Mouse (Mus musculus) MEL (cell line): ENCODE results near the gene Rundc3a. TPM values are rescaled to one million over a fixed set of nuclear protein-coding genes. Genes with fewer than 3 reads are reported as not detected.

Experiments used
- DNase-seq: peaks from one replicate; pipeline ENCODE4 v3.0.0; 2011; ENCODE audit warnings: low read depth, low spot score
- H3K27ac ChIP-seq: 2 replicates; pipeline ENCODE4 v1.5.1; 2012; ENCODE audit warnings: low read depth, mild to moderate bottlenecking, control low read depth, low read length, moderate library complexity; ENCODE audit not compliant: control insufficient read depth
- H3K27me3 ChIP-seq, 2 experiments: fragments of 150-350 bp in 1 of 2; sonication (generic) in 1 of 2; 2 replicates each; pipeline ENCODE4 v1.6.1; 2012; ENCODE audit warnings: low read length in 2 of 2, mild to moderate bottlenecking in 2 of 2, improper control_type of control experiment in 1 of 2, moderate library complexity in 1 of 2; ENCODE audit not compliant: insufficient read depth in 2 of 2, control insufficient read depth in 1 of 2
- H3K36me3 ChIP-seq, 2 experiments: 2 replicates each; pipeline ENCODE4 v1.6.1; 2012 to 2014; ENCODE audit warnings: low read length in 2 of 2, improper control_type of control experiment in 1 of 2, inconsistent platforms in 1 of 2, mild to moderate bottlenecking in 1 of 2; ENCODE audit not compliant: insufficient read depth in 2 of 2, control insufficient read depth in 1 of 2
- H3K4me1 ChIP-seq, 2 experiments: fragments of 150-350 bp in 1 of 2; sonication (generic) in 1 of 2; 2 replicates each; pipeline ENCODE4 v1.6.1; 2012; ENCODE audit warnings: low read length in 2 of 2, improper control_type of control experiment in 1 of 2, mild to moderate bottlenecking in 1 of 2; ENCODE audit not compliant: insufficient read depth in 2 of 2, control insufficient read depth in 1 of 2
- H3K4me3 ChIP-seq, 2 experiments: fragments of 150-350 bp in 1 of 2; sonication (generic) in 1 of 2; 2 replicates each; pipeline ENCODE4 v1.5.1; 2012; ENCODE audit warnings: low read depth in 2 of 2, low read length in 2 of 2, mild to moderate bottlenecking in 2 of 2, moderate library complexity in 2 of 2, control low read depth in 1 of 2, improper control_type of control experiment in 1 of 2; ENCODE audit not compliant: control insufficient read depth in 1 of 2, insufficient read depth in 1 of 2
- H3K79me2 ChIP-seq: 2 replicates; pipeline ENCODE4 v1.6.1; 2012; ENCODE audit warnings: mild to moderate bottlenecking, low read length, moderate library complexity; ENCODE audit not compliant: control insufficient read depth, poor library complexity, insufficient read depth
- H3K9ac ChIP-seq: 2 replicates; pipeline ENCODE4 v1.6.1; 2012; ENCODE audit warnings: low read depth, mild to moderate bottlenecking, control low read depth, low read length, moderate library complexity; ENCODE audit not compliant: control insufficient read depth, poor library complexity, severe bottlenecking
- H3K9me3 ChIP-seq: fragments of 150-350 bp; sonication (generic); replicated peaks from 2 replicates; pipeline ENCODE4 v1.6.1; 2012; ENCODE audit warnings: mild to moderate bottlenecking, low read length, improper control_type of control experiment, moderate library complexity; ENCODE audit not compliant: insufficient read depth
- BHLHE40 ChIP-seq: IDR thresholded peaks from 2 replicates; pipeline ENCODE4 v1.6.1; 2012; ENCODE audit warnings: low read depth, mild to moderate bottlenecking, inconsistent platforms, low read length, improper control_type of control experiment, borderline replicate concordance
- CHD1 ChIP-seq: IDR thresholded peaks from 2 replicates; pipeline ENCODE4 v1.6.1; 2012; ENCODE audit warnings: low read depth, mild to moderate bottlenecking, inconsistent platforms, low read length, improper control_type of control experiment
- CHD2 ChIP-seq: IDR thresholded peaks from 2 replicates; pipeline ENCODE4 v1.6.1; 2011; ENCODE audit warnings: low read length, improper control_type of control experiment
- CTCF ChIP-seq, 3 experiments: IDR thresholded peaks in 2 of 3; conservative IDR thresholded peaks in 1 of 3; 2 replicates each; pipeline ENCODE4 v1.5.1; 2011 to 2012; ENCODE audit warnings: low read length in 3 of 3, low read depth in 2 of 3, mild to moderate bottlenecking in 2 of 3, improper control_type of control experiment in 1 of 3, inconsistent platforms in 1 of 3, mixed read lengths in 1 of 3, moderate library complexity in 1 of 3; ENCODE audit not compliant: control insufficient read depth in 1 of 3, insufficient read depth in 1 of 3, poor library complexity in 1 of 3, severe bottlenecking in 1 of 3
- E2F4 ChIP-seq: IDR thresholded peaks from 2 replicates; pipeline ENCODE4 v1.6.1; 2011; ENCODE audit warnings: low read depth, low read length, improper control_type of control experiment, borderline replicate concordance
- ELF1 ChIP-seq: IDR thresholded peaks from 2 replicates; pipeline ENCODE4 v1.6.1; 2014; ENCODE audit warnings: low read depth, mild to moderate bottlenecking, inconsistent platforms, low read length, improper control_type of control experiment, moderate library complexity
- EP300 ChIP-seq, 2 experiments: IDR thresholded peaks; 2 replicates each; pipeline ENCODE4 v1.6.1; 2011; ENCODE audit warnings: improper control_type of control experiment in 2 of 2, low read length in 2 of 2, low read depth in 1 of 2, mild to moderate bottlenecking in 1 of 2
- ETS1 ChIP-seq: IDR thresholded peaks from 2 replicates; pipeline ENCODE4 v1.6.1; 2012; ENCODE audit warnings: low read depth, mild to moderate bottlenecking, inconsistent platforms, low read length, improper control_type of control experiment, moderate library complexity
- GATA1 ChIP-seq: IDR thresholded peaks from 2 replicates; pipeline ENCODE4 v1.6.1; 2011; ENCODE audit warnings: low read depth, low read length, improper control_type of control experiment
- KAT2A ChIP-seq: conservative IDR thresholded peaks from 2 replicates; pipeline ENCODE4 v1.6.1; 2012; ENCODE audit warnings: low read depth, low read length, improper control_type of control experiment, inconsistent platforms
- MAX ChIP-seq: IDR thresholded peaks from 2 replicates; pipeline ENCODE4 v1.6.1; 2011; ENCODE audit warnings: low read length, improper control_type of control experiment
- MEF2A ChIP-seq: IDR thresholded peaks from 2 replicates; pipeline ENCODE4 v1.6.1; 2014; ENCODE audit warnings: low read depth, mild to moderate bottlenecking, inconsistent platforms, low read length, improper control_type of control experiment; ENCODE audit not compliant: poor library complexity, insufficient replicate concordance, severe bottlenecking; ENCODE audit errors: extremely low read depth
- MXI1 ChIP-seq: IDR thresholded peaks from 2 replicates; pipeline ENCODE4 v1.6.1; 2011; ENCODE audit warnings: mild to moderate bottlenecking, low read depth, low read length, improper control_type of control experiment
- MYC ChIP-seq: IDR thresholded peaks from 2 replicates; pipeline ENCODE4 v1.6.1; 2011; ENCODE audit warnings: low read depth, mild to moderate bottlenecking, low read length, improper control_type of control experiment, moderate library complexity
- RAD21 ChIP-seq: IDR thresholded peaks from 2 replicates; pipeline ENCODE4 v1.6.1; 2011; ENCODE audit warnings: mild to moderate bottlenecking, low read depth, low read length, improper control_type of control experiment
- RCOR1 ChIP-seq: IDR thresholded peaks from 2 replicates; pipeline ENCODE4 v1.6.1; 2012; ENCODE audit warnings: low read depth, mild to moderate bottlenecking, inconsistent platforms, low read length, improper control_type of control experiment
- SMC3 ChIP-seq: IDR thresholded peaks from 2 replicates; pipeline ENCODE4 v1.6.1; 2011; ENCODE audit warnings: low read depth, low read length, improper control_type of control experiment
- TBP ChIP-seq: IDR thresholded peaks from 2 replicates; pipeline ENCODE4 v1.8.0; 2011; ENCODE audit warnings: low read depth, low read length, improper control_type of control experiment
- ZC3H11A ChIP-seq: IDR thresholded peaks from 2 replicates; pipeline ENCODE4 v1.6.1; 2012; ENCODE audit warnings: low read depth, mild to moderate bottlenecking, inconsistent platforms, low read length, improper control_type of control experiment
- ZKSCAN1 ChIP-seq: IDR thresholded peaks from 2 replicates; pipeline ENCODE4 v1.6.1; 2012; ENCODE audit warnings: low read depth, mild to moderate bottlenecking, inconsistent platforms, low read length, improper control_type of control experiment, moderate library complexity
- ZMIZ1 ChIP-seq: IDR thresholded peaks from 2 replicates; pipeline ENCODE4 v1.6.1; 2012; ENCODE audit warnings: low read depth, mild to moderate bottlenecking, inconsistent platforms, low read length, improper control_type of control experiment, moderate library complexity
- ZNF384 ChIP-seq: IDR thresholded peaks from 2 replicates; pipeline ENCODE4 v1.6.1; 2012; ENCODE audit warnings: low read depth, mild to moderate bottlenecking, inconsistent platforms, low read length, improper control_type of control experiment
- polyA plus RNA-seq, 2 experiments: library from polyadenylated mRNA; stranded (reverse) in 1 of 2; unstranded in 1 of 2; fragments of >175 nt in 1 of 2; fragments of >200 nt in 1 of 2; gene quantifications; 2 replicates each; pipeline versions ENCODE4 v1.2.1 to v1.2.4; 2012; ENCODE audit warnings: low replicate concordance in 2 of 2, low read depth in 1 of 2; ENCODE audit not compliant: insufficient read length in 2 of 2, insufficient read depth in 1 of 2, missing spikeins in 1 of 2
- total RNA-seq: library from RNA; depleted of rRNA; stranded (reverse); fragments of 300-350 nt; gene quantifications from 2 replicates; pipeline ENCODE4 v1.2.3, GENCODE M21; 2012

The Rundc3a gene
- total and polyA plus RNA-seq, 3 experiments = 0.39 to 2.1 TPM; not detected in 1

DNA sequence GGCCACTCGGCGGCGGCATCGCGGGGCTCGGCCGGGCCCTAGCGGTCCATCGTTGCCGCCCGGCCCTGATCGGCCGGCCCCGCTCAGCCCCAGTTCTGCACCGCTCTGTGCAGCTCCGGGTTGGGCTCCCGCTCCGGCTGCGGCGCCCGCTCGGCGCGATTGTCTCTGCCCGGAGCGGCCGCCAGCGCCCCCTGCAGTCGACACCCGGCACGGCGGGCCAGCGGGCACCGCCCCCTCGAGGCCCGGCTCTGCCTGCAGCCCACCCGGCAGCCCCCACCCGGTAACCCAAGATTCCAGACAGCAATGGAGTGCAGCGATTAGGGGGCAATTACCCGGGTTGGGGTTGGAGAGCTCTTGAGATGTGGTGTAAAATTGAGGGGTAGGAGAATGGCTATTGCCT lies 54.3 kb downstream of the Rundc3a start, which contains the start of gene Fam171a2 (continued):
- no peak for TF ChIP-seq BHLHE40
- 0 out of 2 replicates have a peak, but pooled peaks have one; percentile 40 for TF ChIP-seq MXI1
- TF ChIP-seq MYC = no peak
- no peak for TF ChIP-seq RCOR1
- TF ChIP-seq EP300 (IDR thresholded peaks at IDR 0.05; ENCODE audit: low read depth in 1 of 2, low read length in 2 of 2) = no peak
- TF ChIP-seq CTCF (IDR thresholded peaks at IDR 0.05 in 2 of 3, conservative IDR thresholded peaks at IDR 0.05 in 1 of 3; ENCODE audit: control insufficient read depth in 1 of 3, insufficient read depth in 1 of 3, low read depth in 2 of 3, low read length in 3 of 3, poor library complexity in 1 of 3, severe bottlenecking in 1 of 3) = peak; percentile 60 to 97 (median 90); a peak in 5 of 6 replicates
- TF ChIP-seq MEF2A = no peak
- no peak for TF ChIP-seq ZKSCAN1
- no peak for TF ChIP-seq MAX
- TF ChIP-seq ZMIZ1 = no peak
- TF ChIP-seq SMC3 = peak; percentile 45
- TF ChIP-seq, all 39 proteins: peak for 10

DNA sequence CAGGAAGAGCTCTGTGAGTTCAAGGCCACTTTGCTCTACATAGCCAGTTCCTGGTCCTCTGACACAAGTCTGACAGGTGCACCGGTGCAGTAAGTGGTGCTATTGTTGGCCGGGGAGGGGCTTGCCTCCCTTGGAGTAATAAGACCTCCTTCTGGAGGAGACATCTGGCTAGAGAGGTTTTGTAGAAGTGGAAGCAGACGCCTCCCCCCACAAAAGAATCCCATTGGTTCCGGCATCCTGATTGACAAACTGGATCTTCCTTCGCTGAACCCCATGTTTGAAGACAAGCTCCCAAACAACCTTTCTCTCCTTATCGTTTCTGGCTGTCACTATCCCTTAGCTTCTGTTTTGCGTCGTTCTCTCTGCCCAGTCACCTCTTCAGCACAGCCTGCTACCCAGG lies 55.1 kb downstream of the Rundc3a start:
- no peak overlapping the region for H3K9ac ChIP-seq
- no peak overlapping the region for H3K27ac ChIP-seq
- DNase-seq = peak; percentile 45
- H3K36me3 ChIP-seq = peaks cover 0 to 5% of the 10 kb centered on the region in 2 experiments; a peak in 2 of 4 replicates
- H3K4me3 ChIP-seq = no peak overlapping the region
- peaks cover 5% of the 10 kb centered on the region; the same call in 1 of the 2 replicates for H3K79me2 ChIP-seq
- H3K9me3 ChIP-seq = no peaks in the 10 kb centered on the region
- TF ChIP-seq TBP (0 out of 2 replicates have a peak, but pooled peaks have one; percentile 22), EP300 (IDR thresholded peaks at IDR 0.05; ENCODE audit: low read depth in 1 of 2, low read length in 2 of 2) (no peak), ZC3H11A (no peak), GATA1 (no peak), ZKSCAN1 (no peak)
- TF ChIP-seq, all 39 proteins: peak for 1
- peaks cover 4 to 21% of the 10 kb centered on the region in 2 experiments for H3K4me1 ChIP-seq
- H3K27me3 ChIP-seq = peaks cover 6 to 12% of the 10 kb centered on the region in 2 experiments

DNA sequence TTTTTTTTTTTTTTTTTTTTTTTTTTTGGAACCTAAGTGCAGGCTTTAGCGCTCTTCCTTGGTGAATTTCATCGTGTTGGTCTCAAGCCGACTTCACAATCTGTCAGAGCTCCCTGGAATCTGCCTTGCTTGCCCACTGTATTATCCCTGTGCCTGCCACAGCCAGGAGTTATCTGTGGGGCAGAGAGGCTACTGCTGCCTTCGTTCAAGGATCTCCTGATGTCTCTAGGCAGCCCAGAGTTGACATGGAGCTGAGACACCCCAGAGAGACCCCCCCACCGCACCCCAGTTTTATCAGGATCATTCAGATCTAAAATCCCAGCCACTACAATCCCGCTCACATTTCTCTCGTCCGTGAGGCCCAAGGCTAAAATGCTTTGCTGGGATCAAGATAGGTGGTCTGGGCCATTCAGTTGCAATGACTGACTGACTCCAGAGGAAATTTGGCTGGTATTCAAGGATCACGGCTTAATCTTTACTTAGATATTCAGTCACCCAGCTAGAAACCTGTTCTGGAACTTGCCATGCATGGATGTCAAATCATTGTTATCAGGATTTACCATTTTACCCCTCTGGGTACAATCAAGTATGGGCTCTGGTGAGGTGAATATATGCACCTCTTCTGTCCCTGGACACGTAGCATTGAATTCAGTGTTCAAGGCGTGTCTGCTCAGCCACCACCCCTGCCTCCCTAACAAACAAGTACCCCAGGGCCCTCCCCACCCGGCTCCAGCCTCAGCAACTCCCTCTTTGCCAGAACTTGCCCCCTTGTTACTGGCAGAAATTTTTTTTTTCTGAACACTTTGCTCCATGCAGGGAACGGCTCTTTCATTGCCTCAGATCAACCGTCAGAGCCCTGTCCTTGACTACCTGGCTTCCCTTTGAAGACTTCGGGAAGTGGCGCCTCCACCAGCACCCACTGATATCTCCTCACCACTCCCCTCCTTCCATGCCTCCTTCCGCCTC lies 56.1 kb downstream of the Rundc3a start:
- peaks cover 0 to 5% of the 10 kb centered on the region in 2 experiments; a peak in 2 of 4 replicates for H3K36me3 ChIP-seq
- no peak overlapping the region for H3K4me3 ChIP-seq
- no peak overlapping the region for H3K9ac ChIP-seq
- DNase-seq = no peak
- H3K4me1 ChIP-seq = peaks cover 4 to 21% of the 10 kb centered on the region in 2 experiments
- H3K9me3 ChIP-seq = no peaks in the 10 kb centered on the region
- H3K79me2 ChIP-seq = peaks cover 5% of the 10 kb centered on the region; the same call in 1 of the 2 replicates
- TF ChIP-seq SMC3 (no peak), ETS1 (no peak), CHD2 (no peak), ZKSCAN1 (no peak), CHD1 (no peak), BHLHE40 (no peak), MXI1 (no peak), RAD21 (no peak), KAT2A (no peak), RCOR1 (no peak), ZNF384 (no peak), E2F4 (no peak), ELF1 (no peak)
- peaks cover 6 to 12% of the 10 kb centered on the region in 2 experiments for H3K27me3 ChIP-seq
- no peak overlapping the region for H3K27ac ChIP-seq
